Mouse (Mus musculus) adrenal gland, postnatal 25 days (tissue): ENCODE measurements around the gene Fcor. TPM values are rescaled to one million over a fixed set of nuclear protein-coding genes. Genes with fewer than 3 reads are reported as not detected.

ENCODE experiments used
- total RNA-seq: library from RNA; stranded (reverse); gene quantifications from 2 replicates; pipeline ENCODE4 v1.2.3, GENCODE M21; 2021

Fcor gene
- total RNA-seq, 1 experiment from 2014 or later: 23.1 TPM

Other genes with a start within 250 kb of the Fcor start
- gene Pex11g, start 204.7 kb downstream of the Fcor start, total RNA-seq: 11.2 and 12.4 TPM in 2 replicates
- gene Tex45, start 201.5 kb downstream of the Fcor start, total RNA-seq: not detected in 2 replicates
- 18.2 and 24.3 TPM in 2 replicates for gene Zfp358, start 179.2 kb downstream of the Fcor start, total RNA-seq
- 46.3 and 46.5 TPM in 2 replicates for gene Mcoln1, start 171.9 kb downstream of the Fcor start, total RNA-seq
- gene Pnpla6, start 157.0 kb downstream of the Fcor start, total RNA-seq: 41.7 and 63.8 TPM in 2 replicates
- not detected in 2 replicates for gene C330021F23Rik, start 104.4 kb downstream of the Fcor start, total RNA-seq
- gene Camsap3, start 85.1 kb downstream of the Fcor start, total RNA-seq: 7.0 and 10.0 TPM in 2 replicates
- 34.8 and 40.9 TPM in 2 replicates for gene Xab2, start 51.0 kb downstream of the Fcor start, total RNA-seq
- 90.3 and 117 TPM in 2 replicates for gene Pet100, start 50.8 kb downstream of the Fcor start, total RNA-seq
- gene Pcp2, start 46.8 kb downstream of the Fcor start, total RNA-seq: not detected in 2 replicates
- gene Stxbp2, start 41.4 kb downstream of the Fcor start, total RNA-seq: 123 and 133 TPM in 2 replicates
- gene Retn, start 16.6 kb downstream of the Fcor start, total RNA-seq: 32.6 and 32.8 TPM in 2 replicates
- 0.21 TPM in 1 of 2 replicates, not detected in the other for gene Mcemp1, start 6.6 kb downstream of the Fcor start, total RNA-seq
- 19.3 and 20.2 TPM in 2 replicates for gene Trappc5, start 3.9 kb upstream of the Fcor start, total RNA-seq
- 0.18 TPM in 1 of 2 replicates, not detected in the other for gene Fcer2a, start 21.8 kb upstream of the Fcor start, total RNA-seq
- gene Clec4g, start 48.3 kb upstream of the Fcor start, total RNA-seq: not detected in 2 replicates
- not detected in 2 replicates for gene Cd209a, start 76.6 kb upstream of the Fcor start, total RNA-seq
- gene Cd209e, start 181.9 kb upstream of the Fcor start, total RNA-seq: not detected in 2 replicates
- not detected in 2 replicates for gene Cd209d, start 206.2 kb upstream of the Fcor start, total RNA-seq